Mouse (Mus musculus) lung, embryonic 14.5 days (tissue): ENCODE data around the gene Hist1h2af. TPM values are rescaled to one million over a fixed set of nuclear protein-coding genes. Genes with fewer than 3 reads are reported as not detected.
"Not testable (repeated sequence)": the region's sequence is repeated elsewhere in the genome, so short reads cannot be mapped to it uniquely, and the experiment has no call there.

ENCODE experiments used
- ATAC-seq: fragments of 200-750 bp; cut with Nextera tagmentation; 2 replicates; pipeline ENCODE4 v1.8.0; 2017; ENCODE audit warnings: mild to moderate bottlenecking, moderate TSS enrichment, moderate library complexity; ENCODE audit not compliant: insufficient read depth
- DNase-seq: peaks from one replicate; pipeline ENCODE4 v3.0.0-alpha.2; 2015
- H3K27ac ChIP-seq: fragments of 300-500 bp; sonication (generic); 2 replicates; pipeline ENCODE4 v1.5.1; 2014; ENCODE audit warnings: low read depth, mild to moderate bottlenecking, moderate library complexity
- H3K27me3 ChIP-seq: fragments of 300-500 bp; sonication (generic); 2 replicates; pipeline ENCODE4 v1.6.1; 2014; ENCODE audit warnings: low read length, control low read depth; ENCODE audit not compliant: insufficient read depth
- H3K36me3 ChIP-seq: fragments of 300-500 bp; sonication (generic); 2 replicates; pipeline ENCODE4 v1.6.1; 2014; ENCODE audit warnings: control low read depth; ENCODE audit not compliant: insufficient read depth
- H3K4me1 ChIP-seq: fragments of 300-500 bp; sonication (generic); 2 replicates; pipeline ENCODE4 v1.6.1; 2014; ENCODE audit warnings: antibody characterized with exemption, control low read depth; ENCODE audit not compliant: insufficient read depth
- H3K4me2 ChIP-seq: fragments of 300-500 bp; sonication (generic); 2 replicates; pipeline ENCODE4 v1.6.1; 2014; ENCODE audit warnings: mild to moderate bottlenecking
- H3K4me3 ChIP-seq: fragments of 300-500 bp; sonication (generic); 2 replicates; pipeline ENCODE4 v1.5.1; 2014; ENCODE audit warnings: low read depth, low read length
- H3K9ac ChIP-seq: fragments of 300-500 bp; sonication (generic); 2 replicates; pipeline ENCODE4 v1.6.1; 2014
- H3K9me3 ChIP-seq: fragments of 300-500 bp; sonication (generic); 2 replicates; pipeline ENCODE4 v1.6.1; 2016; ENCODE audit warnings: low read depth, low read length, control low read depth
- CTCF ChIP-seq: IDR thresholded peaks from 2 replicates; pipeline ENCODE4 v1.5.1; 2016; ENCODE audit warnings: antibody characterized with exemption, low read depth
- WGBS: fragments of 180-500 bp; shearing (Covaris S2); extraction: QIAGEN DNeasy Blood & Tissue Kit; methylation state at CpG from one replicate; pipeline ENCODE4 v1.1.7; 2014; 5-methylcytosine and 5-hydroxymethylcytosine counted together
- polyA plus RNA-seq: library from polyadenylated mRNA; unstranded; fragments of >200 nt; fragmentation: Nextera tagmentation; extraction: Ambion mirVana; gene quantifications from 2 replicates; pipeline ENCODE4 v1.2.1, GENCODE M21; 2014

Gene Hist1h2af
- polyA plus RNA-seq, 1 experiment from 2014 or later: 13.0 TPM

GRCm38 (mm10) chr13:23574546-23575170 lies 41.0 kb downstream of the Hist1h2af start:
- not testable (repeated sequence) for H3K36me3 ChIP-seq, H3K9me3 ChIP-seq, H3K4me1 ChIP-seq, H3K27me3 ChIP-seq
- Histone ChIP-seq H3K9ac (peak overlapping the region; percentile 49), H3K4me3 (peak overlapping the region; percentile 45), H3K4me2 (peak overlapping the region; percentile 87), H3K27ac (peak overlapping the region; percentile 99)
- DNase-seq (peak; percentile 64), ATAC-seq (peak; percentile 0; the same call in 1 of the 2 replicates)
- WGBS: under 1% methylated on average over 5 of the region's 39 CpGs

GRCm38 (mm10) chr13:23575271-23575851 lies 41.7 kb downstream of the Hist1h2af start, which contains the start of gene Hist1h3d:
TSS of gene Hist1h3d (plus strand) at chr13:23575763.
- under 1% methylated on average over 18 of the region's 18 CpGs for WGBS
- Histone ChIP-seq H3K27ac (peak within 1 kb of the TSS; percentile 97), H3K4me3 (peak within 1 kb of the TSS; percentile 45), H3K9me3 (no peaks in the 10 kb centered on the region), H3K4me1 (0 out of 2 replicates have a peak, but pooled peaks cover 4% of the 10 kb centered on the region), H3K4me2 (peak within 1 kb of the TSS; percentile 79), H3K27me3 (no peaks in the 10 kb centered on the region), H3K9ac (peak within 1 kb of the TSS; percentile 82), H3K36me3 (no peaks in the 10 kb centered on the region)
- ATAC-seq: peak; percentile 56
- no peak for TF ChIP-seq CTCF
- DNase-seq: peak; percentile 96

GRCm38 (mm10) chr13:23575864-23576313 lies 42.2 kb downstream of the Hist1h2af start:
- ATAC-seq: not testable (repeated sequence)

GRCm38 (mm10) chr13:23576351-23576881 lies 42.7 kb downstream of the Hist1h2af start:
- H3K27me3 ChIP-seq: no peaks in the 10 kb centered on the region
- ATAC-seq (no peak), DNase-seq (peak; percentile 63)
- H3K4me3 ChIP-seq: peak overlapping the region; percentile 45
- H3K36me3 ChIP-seq: no peaks in the 10 kb centered on the region
- 3% methylated on average over 7 of the region's 7 CpGs for WGBS
- H3K4me2 ChIP-seq: peak overlapping the region; percentile 79
- H3K27ac ChIP-seq: peak overlapping the region; percentile 97
- peak overlapping the region; percentile 82 for H3K9ac ChIP-seq
- H3K4me1 ChIP-seq: 0 out of 2 replicates have a peak, but pooled peaks cover 4% of the 10 kb centered on the region
- no peaks in the 10 kb centered on the region for H3K9me3 ChIP-seq
- TF ChIP-seq CTCF: no peak

More at GRCm38 (mm10) chr13:23575864-23576313, 42.2 kb downstream of the Hist1h2af start:
- WGBS: 1% methylated on average over 12 of the region's 40 CpGs
- not testable (repeated sequence) for H3K27me3 ChIP-seq, DNase-seq, H3K9me3 ChIP-seq, H3K4me1 ChIP-seq, H3K36me3 ChIP-seq
- H3K4me2 ChIP-seq: peak overlapping the region; percentile 79
- H3K9ac ChIP-seq: peak overlapping the region; percentile 82
- peak overlapping the region; percentile 45 for H3K4me3 ChIP-seq
- H3K27ac ChIP-seq: peak overlapping the region; percentile 97

- peak; percentile 60 for DNase-seq
These were observed 43.4 kb downstream of the Hist1h2af start for GRCm38 (mm10) chr13:23576906-23577639.

GRCm38 (mm10) chr13:23577835-23578234 lies 44.1 kb downstream of the Hist1h2af start:
- TF ChIP-seq CTCF: no peak
- no peaks in the 10 kb centered on the region for H3K9me3 ChIP-seq
- 0 out of 2 replicates have a peak overlapping the region, but pooled peaks have one; percentile 27 for H3K4me2 ChIP-seq
- no peak overlapping the region for H3K9ac ChIP-seq
- ATAC-seq: no peak
- H3K4me1 ChIP-seq: 0 out of 2 replicates have a peak, but pooled peaks cover 4% of the 10 kb centered on the region
- 81% methylated on average over 1 of the region's 1 CpGs for WGBS
- no peak overlapping the region for H3K4me3 ChIP-seq
- H3K27ac ChIP-seq: peak overlapping the region; percentile 76; the same call in 1 of the 2 replicates
- no peaks in the 10 kb centered on the region for H3K36me3 ChIP-seq
- H3K27me3 ChIP-seq: no peaks in the 10 kb centered on the region
- peak; percentile 19 for DNase-seq

More at GRCm38 (mm10) chr13:23576906-23577639, 43.4 kb downstream of the Hist1h2af start:
- no peak for TF ChIP-seq CTCF
- Histone ChIP-seq H3K36me3 (no peaks in the 10 kb centered on the region), H3K4me2 (peak overlapping the region; percentile 79), H3K9me3 (no peaks in the 10 kb centered on the region), H3K4me3 (peak overlapping the region; percentile 45), H3K4me1 (0 out of 2 replicates have a peak, but pooled peaks cover 4% of the 10 kb centered on the region), H3K27ac (peak overlapping the region; percentile 97), H3K9ac (peak overlapping the region; percentile 82), H3K27me3 (no peaks in the 10 kb centered on the region)
- ATAC-seq: no peak
- WGBS: 24% methylated on average over 6 of the region's 6 CpGs
